Mouse (Mus musculus): ENCODE data around the gene St6galnac4.

GRCm38 (mm10) chr2:32555484-32555883 is 31.4 kb upstream of the St6galnac4 start:
- TF ChIP-seq POLR2A (IDR thresholded peaks at IDR 0.05; ENCODE audit: borderline replicate concordance, extremely low read depth, low read depth, low read length) (no peak), CTCF (IDR thresholded peaks at IDR 0.05; ENCODE audit: insufficient read depth, low read length) (no peak)
